Mouse (Mus musculus): Measurements from ENCODE around the gene Evc2.

The Evc2 gene

DNA sequence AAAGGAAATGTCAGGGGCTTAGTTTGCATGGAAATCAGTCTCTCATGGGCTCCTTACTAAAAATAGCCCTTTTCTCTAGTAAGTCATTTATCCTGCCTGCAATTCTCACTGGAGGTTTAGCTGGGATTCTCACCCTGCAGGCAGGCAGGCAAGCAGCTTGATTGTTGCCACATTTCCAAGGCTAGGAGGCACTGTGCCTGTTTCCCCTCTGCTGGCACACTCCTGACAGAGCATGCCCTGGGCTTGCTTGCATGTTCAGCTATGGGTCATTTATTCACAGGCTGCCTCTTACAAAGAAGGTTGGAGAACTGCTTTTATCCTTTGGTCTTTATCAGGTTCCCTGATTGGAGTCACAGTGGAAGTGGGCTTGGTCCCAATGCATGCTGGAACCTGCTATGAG, 27.5 kb downstream of the Evc2 start:
- in situ Hi-C loops (cut with MboI, MseI), result no loop called here

DNA sequence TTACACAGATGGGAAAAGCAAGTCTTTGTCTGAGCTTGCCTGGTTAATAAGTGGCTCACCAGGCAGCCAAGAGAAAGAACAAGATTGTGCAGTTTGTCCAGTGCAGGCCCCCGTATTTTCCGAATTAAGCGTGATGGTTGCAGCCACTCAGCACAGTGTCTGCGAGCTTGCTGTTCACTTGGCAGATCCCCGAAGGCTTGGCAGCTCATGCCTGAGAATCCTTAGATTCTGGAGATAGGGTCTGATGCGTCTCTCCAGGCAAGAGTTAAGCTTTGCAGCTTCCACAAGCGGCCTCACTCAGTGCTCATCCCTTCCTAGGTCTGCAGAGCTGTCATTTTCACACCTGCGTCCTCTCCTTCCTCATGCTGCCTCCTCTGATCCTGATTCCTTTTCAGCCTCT, 30.5 kb downstream of the Evc2 start:
- in situ Hi-C loops (cut with MboI, MseI), result no loop called here

DNA sequence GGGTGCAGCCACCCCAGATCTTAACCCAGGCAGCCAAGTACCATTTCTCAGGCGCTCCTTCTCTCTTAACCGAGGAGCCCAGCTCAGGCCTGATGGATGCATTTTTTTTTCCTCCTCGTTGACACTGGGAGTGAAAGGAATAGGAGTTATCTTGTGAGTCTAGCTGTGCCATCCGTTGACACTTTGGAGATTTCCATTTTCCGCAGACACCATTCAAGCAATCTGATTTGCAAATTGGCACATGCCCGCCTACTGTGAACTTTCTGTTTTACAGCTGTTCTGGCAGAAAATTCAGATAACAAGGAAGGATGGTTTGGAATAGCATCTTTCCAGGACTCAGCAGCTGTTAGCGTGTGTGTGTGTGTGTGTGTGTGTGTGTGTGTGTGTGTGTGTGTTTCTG, 39.1 kb downstream of the Evc2 start:
- in situ Hi-C loops (cut with MboI, MseI), result no loop called here

DNA sequence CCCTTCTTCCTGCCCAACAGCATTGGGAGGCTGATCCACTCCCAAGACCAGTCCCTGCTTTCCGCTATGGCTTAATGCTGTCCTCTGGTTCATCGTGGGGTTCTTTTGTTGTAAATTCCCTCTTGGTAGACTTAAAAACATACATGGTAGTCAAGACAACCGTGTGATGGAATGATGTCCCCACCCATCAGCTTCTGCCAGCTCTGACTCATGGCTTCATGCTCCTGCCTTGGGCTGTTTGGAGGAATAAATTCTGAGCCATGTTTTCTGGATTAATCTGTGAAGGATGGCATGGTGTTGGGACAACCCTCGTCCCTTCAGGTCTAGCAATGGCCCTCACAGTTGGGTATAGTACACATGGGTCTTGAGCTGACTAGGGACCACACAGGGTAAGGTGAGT, 42.3 kb downstream of the Evc2 start:
- in situ Hi-C loops (cut with MboI, MseI), result loop anchor here (10.0 kb wide), 1 partner anchor 1284 kb away; no protein-coding TSS in a partner anchor

DNA sequence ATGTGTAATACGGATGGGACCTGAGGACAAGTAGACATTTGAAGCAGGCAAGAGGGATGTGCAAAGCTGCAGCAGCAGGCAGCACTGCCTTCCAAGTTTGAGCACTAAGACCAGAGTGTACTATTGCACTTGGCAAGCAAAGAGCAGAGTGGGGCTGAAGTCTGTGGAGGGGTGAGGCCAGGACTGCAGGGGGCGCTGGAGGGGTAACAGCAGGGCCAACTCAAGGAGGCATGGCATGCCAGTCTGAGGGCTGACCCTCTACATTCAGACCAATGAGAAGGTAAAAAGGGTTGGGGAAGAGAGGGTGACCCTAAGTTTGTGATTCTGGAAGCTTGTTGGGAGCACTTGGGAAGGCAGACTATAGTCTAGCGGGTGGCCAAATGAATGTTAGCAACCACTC, 45.3 kb downstream of the Evc2 start:
- in situ Hi-C loops (cut with MboI, MseI), result loop anchor here (10.0 kb wide), 1 partner anchor 1281 kb away; no protein-coding TSS in a partner anchor

DNA sequence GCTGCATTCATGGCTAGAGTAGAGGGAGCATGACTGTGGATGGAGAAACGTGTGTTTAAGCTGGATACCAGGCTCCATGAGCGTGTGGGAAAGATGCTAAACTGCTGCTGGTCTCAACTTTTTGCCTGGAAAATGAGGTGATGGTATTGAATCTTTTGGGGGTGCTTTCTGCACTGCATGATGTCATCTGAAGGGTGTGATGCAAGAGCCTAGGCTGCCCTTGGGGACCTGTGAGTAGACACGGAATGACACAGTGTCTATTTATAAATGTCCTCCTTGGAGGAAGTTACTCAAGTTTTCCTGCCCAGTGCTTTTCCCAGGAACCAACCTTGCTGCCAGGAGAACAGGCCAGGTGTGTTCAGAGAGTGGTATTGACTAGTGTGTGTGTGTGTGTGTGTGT, 50.3 kb downstream of the Evc2 start:
- in situ Hi-C loops (cut with MboI, MseI), result loop anchor here (10.0 kb wide), 1 partner anchor 1276 kb away; no protein-coding TSS in a partner anchor

DNA sequence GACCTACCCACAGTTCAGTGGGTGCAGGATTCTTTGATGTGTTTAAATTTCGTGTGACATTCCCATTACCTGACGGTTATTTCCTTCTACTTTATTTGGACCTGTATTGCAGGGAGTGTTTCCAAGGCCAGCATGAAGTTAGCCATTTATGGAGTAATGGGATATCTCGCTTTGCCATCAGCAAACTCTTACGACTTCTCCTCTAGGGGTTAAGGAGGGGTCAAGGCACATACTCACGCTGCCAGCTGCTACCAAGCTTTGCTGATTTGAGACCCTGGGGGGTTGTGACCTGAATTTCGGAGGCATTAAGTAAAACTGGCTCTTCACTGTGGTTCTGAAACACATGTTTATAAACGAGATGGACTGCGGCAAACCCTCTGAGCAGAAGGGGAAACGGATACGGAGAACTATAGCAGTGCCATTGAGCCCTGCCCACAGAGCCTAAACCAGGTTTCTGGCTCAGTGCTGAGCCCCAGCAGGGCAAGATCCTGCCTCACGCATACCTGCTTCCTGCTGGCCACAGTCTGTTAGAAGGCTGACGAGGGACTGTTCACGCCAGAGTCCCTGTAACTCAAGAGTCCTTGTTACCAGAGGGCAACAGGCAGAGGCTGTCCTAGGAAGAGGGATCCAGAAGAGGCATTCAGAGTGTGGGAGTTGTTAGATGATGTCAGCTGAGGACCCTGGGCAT, 51.7 kb downstream of the Evc2 start:
- in situ Hi-C loops (cut with MboI, MseI), result loop anchor here (10.0 kb wide), 1 partner anchor 1275 kb away; no protein-coding TSS in a partner anchor

DNA sequence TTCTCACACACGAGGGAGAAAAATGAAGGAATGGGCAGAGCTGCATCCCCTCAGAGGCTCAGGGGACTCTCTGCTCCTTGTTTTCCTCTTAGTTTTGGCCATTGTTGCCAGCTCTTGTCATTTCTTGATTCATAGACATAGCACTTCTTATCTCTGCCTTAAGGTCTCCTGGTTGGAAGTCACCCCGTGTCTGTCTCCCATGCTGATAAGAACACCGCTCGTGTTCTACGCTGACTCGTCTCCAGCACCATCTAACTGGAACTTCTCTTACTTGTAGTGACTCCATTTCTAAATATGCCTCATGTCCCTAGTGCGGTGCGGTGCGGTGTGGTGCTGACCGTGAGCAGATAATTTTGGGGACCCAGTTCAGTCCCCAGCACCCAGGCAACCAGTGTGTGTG, 52.6 kb downstream of the Evc2 start:
- in situ Hi-C loops (cut with MboI, MseI), result no loop called here

DNA sequence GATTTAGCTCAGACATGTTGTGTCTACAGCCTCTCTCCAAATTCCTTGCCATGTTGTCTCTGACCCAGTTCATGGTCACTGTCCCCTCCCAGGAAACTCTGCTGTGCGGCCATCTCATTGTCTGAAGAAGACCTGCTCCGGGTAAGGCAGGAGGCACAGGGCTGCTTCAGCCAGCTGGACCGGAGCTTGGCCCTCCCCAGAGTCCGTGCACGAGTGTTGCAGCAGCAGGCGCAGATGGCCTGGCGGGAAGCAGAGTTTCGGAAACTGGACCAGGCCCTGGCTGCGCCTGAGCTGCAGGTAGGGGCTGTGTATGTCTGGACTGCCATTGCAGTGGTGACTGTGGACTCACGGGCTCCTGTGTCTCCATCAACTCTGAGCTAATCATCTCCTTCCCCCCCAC, 53.6 kb downstream of the Evc2 start:
- in situ Hi-C loops (cut with MboI, MseI), result no loop called here

DNA sequence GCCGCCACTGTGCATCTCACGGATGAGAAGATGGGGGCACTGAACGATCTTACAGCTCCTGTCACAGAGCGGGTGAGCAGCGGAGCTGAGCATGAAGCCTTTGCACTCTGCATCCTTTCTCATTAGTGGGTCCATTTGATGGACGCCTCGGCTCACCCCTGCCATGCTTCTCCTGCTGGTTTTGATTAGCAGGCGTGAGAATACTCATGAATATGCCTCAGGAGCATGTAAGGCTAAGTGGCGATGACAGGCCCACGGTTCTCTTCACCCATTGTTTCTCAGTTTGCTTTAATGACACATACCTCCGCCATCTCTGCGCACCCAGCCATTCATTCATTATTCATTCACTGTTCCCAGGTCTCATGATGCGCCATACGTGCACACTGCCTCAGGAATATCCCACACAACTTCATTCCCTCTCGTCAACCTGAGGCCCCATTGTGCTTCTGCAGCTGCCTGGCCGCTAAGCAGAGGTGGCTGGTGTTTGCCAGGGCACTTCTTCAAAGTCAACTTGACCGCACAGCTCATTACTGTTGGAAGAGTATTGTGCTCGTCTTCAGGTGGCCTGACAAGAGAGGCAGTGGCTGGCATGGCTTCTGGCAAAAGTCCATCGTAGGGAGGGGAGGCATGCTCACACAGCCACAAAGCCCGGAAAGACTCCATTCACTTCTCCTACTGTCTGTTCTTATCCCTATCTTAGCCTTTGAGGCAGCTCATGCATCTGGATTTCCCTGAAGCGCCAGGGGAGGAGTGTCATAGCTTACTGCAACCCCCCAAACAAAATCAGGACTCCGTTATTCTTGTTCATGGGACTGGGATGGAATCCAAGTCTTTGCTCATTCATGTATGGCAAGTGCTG, 57.1 kb downstream of the Evc2 start:
- in situ Hi-C loops (cut with MboI, MseI), result no loop called here

DNA sequence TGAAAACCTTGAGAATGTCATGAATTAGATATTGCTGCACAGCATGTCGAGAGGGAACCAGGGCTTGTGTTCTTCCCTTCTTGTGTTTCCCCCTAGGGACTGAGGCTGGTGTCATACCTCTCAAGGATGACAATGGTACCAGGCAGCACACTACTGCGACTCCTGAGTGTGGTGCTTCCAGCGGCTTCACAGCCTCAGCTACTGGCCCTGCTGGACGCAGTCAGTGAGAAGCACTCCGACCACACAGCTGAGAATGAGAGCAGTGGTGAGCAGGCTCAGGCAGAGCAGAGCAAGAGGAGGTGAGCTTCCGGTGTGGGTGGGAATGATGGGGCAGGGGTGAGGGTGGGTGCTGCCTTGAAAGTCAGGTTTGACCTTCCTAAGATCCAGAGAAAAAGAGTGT, 80.7 kb downstream of the Evc2 start:
- in situ Hi-C loops (cut with MboI, MseI), result loop anchor here (25.0 kb wide), 1 partner anchor 1932 kb away; no protein-coding TSS in a partner anchor

DNA sequence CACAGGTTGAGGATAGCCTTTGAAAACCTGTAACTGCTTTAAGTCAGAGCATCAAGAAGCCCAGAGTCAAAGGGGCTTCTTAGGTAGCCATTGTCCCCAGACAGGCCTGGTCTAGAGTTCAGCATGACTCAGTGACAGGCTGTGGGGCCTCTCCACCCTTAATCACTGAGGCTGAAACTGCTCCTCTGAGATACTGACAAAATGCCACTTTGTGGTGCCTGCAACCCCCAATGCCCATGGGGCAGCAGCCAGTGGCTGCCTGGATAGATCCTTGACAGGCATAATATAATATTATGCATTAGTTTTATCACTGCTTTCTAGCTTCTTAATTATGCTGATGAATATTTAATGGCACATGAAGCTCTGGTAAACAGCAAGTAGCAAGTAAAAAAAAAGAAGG, 88.9 kb downstream of the Evc2 start:
- in situ Hi-C loops (cut with MboI, MseI), result no loop called here

DNA sequence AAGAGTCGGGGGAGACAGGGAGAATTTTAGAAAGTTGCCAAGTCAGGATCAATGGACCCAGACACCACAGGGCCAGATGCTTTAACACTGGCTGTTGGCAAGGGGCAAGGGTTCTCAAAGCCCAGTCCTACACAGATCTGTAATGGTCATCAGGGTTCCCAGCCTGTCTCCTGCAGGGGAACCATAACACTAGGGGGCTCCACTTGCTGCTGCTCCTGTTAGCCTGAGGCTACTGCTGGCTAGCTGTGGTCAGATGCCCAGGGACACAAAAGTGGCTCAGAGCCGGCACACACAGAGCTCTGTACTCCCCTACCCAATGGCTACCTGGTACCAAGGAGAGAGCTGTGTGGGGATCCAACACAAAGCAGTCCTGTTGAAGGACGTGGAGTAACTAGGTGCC, 97.1 kb downstream of the Evc2 start:
- in situ Hi-C loops (cut with MboI, MseI), result no loop called here

DNA sequence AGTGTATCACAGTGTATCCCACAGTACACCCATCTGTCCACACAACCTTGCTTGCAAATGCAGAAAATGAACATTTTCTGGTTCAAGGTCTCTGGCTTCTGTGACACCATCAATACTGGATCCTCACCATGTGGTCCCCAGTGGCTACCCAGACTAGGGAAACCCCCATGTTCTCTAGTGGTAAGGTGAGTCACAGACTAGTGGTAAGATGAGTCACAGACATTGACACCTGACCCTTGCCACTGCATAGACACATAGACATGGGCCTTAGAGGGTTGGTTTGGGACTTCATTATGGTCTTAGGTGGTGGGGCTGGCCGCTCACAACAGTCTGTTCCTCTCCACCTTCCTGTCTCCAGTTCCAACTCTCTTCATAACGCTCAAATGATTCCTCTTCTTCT, 104.5 kb downstream of the Evc2 start:
- in situ Hi-C loops (cut with MboI, MseI), result no loop called here

DNA sequence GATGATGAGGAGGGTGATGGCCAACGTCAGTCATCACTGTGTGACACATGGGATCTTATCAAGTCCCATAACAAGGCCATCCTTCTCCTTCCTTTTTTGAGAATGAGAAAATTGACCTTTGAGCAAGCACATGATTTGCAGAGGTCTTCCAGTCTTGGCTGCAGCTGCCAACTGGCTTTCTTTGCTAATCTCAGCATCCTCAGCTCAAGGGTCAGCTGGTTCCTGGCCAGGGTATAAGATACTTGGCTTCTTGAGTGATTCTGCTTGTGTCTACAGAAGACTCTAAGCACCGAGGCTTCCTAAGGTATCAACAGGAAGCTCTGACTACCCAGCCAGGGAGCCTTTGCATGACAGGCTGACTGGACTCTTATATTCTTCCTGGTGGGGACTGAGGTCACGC, 109.2 kb downstream of the Evc2 start:
- in situ Hi-C loops (cut with MboI, MseI), result no loop called here

DNA sequence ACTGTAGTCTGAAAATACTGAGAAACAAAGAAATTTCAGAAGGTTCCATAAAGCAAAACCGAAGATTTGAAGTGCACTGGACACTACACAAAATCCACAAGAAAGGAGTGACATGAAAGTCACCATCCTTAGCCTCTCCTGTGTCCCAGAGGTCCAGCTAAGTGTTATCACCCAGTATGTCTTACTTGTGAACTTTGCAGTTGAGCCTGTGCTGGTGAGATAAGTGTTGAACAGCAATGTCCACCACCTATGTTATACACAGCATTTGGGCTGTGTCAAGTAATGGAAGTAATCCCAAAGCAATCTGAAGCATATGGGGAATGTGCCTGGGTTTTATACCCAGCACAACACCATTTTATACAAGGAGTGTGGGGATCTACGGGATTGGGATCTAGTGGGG, 118.3 kb downstream of the Evc2 start:
- in situ Hi-C loops (cut with MboI, MseI), result no loop called here

DNA sequence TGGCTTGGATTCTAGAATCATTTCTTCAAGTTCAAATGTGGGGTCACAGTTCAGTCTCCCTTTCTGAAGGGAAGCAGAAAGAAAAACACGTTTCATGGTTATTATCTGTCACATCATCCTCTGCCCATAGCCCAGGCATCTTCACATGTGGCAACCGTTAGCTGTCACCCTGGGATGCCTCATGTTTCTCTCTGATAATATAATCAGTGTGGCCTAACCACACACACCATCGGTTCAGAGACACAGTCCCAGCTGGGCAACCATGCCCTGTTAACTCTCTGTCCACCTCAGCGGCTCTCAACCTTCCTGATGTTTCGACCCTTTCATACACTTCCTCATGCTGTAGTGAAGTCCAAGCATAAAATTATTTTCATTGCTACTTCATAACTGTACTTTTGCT, 118.9 kb downstream of the Evc2 start:
- in situ Hi-C loops (cut with MboI, MseI), result no loop called here

DNA sequence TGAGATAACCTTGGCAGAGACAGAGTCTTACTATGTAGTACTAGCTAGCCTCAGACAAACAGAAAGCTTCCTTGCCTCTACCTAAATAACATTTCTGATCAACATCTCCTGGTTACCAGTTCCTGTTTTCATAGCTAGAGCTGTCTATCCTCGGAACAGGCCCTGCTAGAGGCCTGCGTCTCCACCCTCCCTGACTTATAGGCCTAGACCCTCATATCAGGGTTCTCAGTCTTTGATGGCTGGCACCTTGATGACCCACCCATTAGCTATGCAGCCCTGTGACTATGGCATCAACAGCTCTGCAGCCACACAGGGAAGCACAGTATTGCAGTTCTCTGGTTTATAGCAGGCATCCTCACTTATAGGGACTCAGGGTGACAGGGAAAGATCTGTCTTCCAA, 119.5 kb downstream of the Evc2 start:
- in situ Hi-C loops (cut with MboI, MseI), result no loop called here

DNA sequence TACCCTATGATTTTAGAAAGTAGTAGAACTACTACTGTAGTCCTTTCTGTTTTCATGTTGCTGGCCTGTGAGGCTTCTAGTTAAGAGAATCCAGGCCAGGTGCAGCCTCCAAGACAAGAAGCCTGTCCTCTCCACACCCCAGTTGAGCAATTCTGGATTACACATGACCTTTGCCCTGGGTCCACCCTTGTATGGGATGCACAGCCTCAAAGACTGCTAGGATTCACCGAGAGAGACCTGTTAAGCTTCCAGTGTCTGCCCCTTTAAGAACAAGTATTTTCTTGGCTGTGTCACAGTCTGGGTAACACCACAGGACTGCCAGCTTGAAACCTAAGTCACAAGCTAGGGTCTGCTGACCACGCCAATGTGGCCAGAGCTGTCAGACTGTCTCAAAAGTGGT, 119.9 kb downstream of the Evc2 start:
- in situ Hi-C loops (cut with MboI, MseI), result no loop called here

DNA sequence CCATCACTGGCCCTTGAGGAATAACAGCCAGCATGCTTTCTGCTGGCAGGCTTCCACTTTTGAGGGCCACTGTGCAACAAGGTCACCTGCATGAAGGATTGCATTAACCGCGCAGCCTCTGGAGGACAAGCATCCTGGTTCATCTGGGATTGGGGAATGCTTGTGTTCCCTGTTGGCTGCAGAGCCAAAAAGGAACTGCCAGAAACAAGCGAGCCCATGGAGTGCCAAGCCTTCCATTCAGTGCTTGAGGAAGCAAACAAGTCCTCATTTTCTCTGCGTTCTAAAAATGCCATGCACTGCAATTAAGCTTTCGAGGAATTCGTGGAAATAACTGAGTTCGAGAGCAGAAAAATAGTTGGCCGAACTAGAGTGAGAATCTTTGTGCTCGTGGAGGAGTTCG, 127.2 kb downstream of the Evc2 start:
- in situ Hi-C loops (cut with MboI, MseI), result no loop called here

DNA sequence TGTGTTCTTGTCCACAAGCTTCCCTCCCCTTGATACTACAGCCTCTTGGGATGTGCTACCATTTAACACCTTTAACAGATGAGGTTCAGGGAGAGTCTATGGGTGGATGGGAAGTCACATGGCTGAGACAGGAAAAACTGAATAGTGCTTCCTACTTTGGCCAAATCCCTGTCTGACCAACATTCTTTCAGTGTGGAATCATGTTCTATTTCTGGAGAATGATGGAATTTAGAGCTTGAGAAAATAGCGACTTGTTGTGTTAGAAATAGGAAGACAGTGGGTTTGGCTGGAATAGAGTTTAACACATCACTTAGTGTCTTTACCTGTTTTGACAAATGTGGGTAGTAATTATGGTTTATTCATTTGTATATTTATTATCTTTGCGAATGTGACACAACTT, 129.3 kb downstream of the Evc2 start:
- in situ Hi-C loops (cut with MboI, MseI), result no loop called here

DNA sequence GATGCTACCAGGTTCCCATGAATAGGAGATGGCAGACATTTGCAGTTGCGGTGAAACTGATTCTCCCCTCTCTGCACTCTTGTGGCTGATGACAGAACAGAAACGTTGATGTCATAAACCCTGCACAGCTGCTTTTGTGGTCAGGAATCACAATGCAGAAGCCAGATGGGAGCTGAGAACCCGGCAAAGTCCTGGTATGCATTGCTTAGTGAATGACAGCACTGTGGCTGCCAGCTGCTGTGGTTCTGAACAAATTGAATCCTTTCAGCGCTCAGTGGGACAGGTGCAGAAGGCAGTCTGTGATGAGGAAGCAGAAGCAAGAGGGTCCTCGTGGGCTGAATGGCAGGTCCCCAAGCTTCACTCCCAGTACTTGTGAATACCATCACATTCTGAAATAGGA, 130.7 kb downstream of the Evc2 start:
- in situ Hi-C loops (cut with MboI, MseI), result no loop called here

DNA sequence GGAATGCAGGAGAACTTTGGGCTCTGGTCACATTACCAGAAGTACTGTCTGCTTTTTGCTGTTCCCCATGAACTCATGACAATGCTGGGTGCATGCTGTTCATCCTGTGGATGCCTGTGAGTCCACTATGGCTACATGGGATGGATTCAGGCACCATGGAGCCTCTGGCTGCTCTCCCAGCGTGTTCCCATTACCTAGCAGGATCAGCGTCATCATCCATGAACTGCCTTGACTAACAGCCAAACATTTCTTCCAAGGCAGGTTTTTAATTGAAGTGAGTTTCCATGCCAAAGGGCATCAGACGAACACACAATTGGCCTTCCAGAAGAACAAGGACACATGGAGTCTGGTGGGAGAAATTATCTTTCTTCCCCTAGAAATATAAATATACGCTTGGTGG, 133.3 kb downstream of the Evc2 start:
- in situ Hi-C loops (cut with MboI, MseI), result no loop called here
